Mouse (Mus musculus) liver, embryonic 14.5 days (tissue): ENCODE data around the gene Slc9a3. TPM values are rescaled to one million over a fixed set of nuclear protein-coding genes. Genes with fewer than 3 reads are reported as not detected.

Experiments used
- ATAC-seq: fragments of 200-750 bp; cut with Nextera tagmentation; 2 replicates; pipeline ENCODE4 v1.8.0; 2017; ENCODE audit warnings: moderate number of reproducible peaks, mild to moderate bottlenecking, moderate library complexity; ENCODE audit not compliant: insufficient read depth
- DNase-seq, 3 experiments: peaks; one replicate each; pipeline ENCODE4 v3.0.0-alpha.2; 2012 to 2013; ENCODE audit warnings: low read depth in 3 of 3, low spot score in 3 of 3
- H3K27ac ChIP-seq: fragments of 300-500 bp; sonication (generic); 2 replicates; pipeline ENCODE4 v1.5.1; 2014; ENCODE audit warnings: moderate library complexity, mild to moderate bottlenecking, control low read depth, inconsistent platforms
- H3K27me3 ChIP-seq: fragments of 300-500 bp; sonication (generic); 2 replicates; pipeline ENCODE4 v1.6.1; 2014; ENCODE audit warnings: mild to moderate bottlenecking, low read length, moderate library complexity; ENCODE audit not compliant: control insufficient read depth, insufficient read depth
- H3K36me3 ChIP-seq: fragments of 300-500 bp; sonication (generic); replicated peaks from 2 replicates; pipeline ENCODE4 v1.6.1; 2014; ENCODE audit warnings: low read depth; ENCODE audit not compliant: control insufficient read depth, insufficient read depth
- H3K4me1 ChIP-seq, 2 experiments: fragments of 200-500 bp in 1 of 2; fragments of 300-500 bp in 1 of 2; sonication (generic) in 1 of 2; replicated peaks; 2 replicates each; pipeline ENCODE4 v1.6.1; 2012 to 2014; ENCODE audit warnings: antibody characterized with exemption in 1 of 2, inconsistent platforms in 1 of 2, low read length in 1 of 2; ENCODE audit not compliant: control insufficient read depth in 2 of 2, insufficient read depth in 2 of 2
- H3K4me2 ChIP-seq: fragments of 300-500 bp; sonication (generic); 2 replicates; pipeline ENCODE4 v1.6.1; 2014; ENCODE audit warnings: low read depth, mild to moderate bottlenecking, control low read depth, moderate library complexity
- H3K4me3 ChIP-seq, 2 experiments: fragments of 200-500 bp in 1 of 2; fragments of 300-500 bp in 1 of 2; sonication (generic) in 1 of 2; 2 replicates each; pipeline ENCODE4 v1.5.1; 2012 to 2014; ENCODE audit warnings: low read depth in 2 of 2, low read length in 2 of 2, mild to moderate bottlenecking in 2 of 2, control low read depth in 1 of 2, inconsistent platforms in 1 of 2, moderate library complexity in 1 of 2; ENCODE audit not compliant: insufficient read depth in 1 of 2
- H3K9ac ChIP-seq: fragments of 300-500 bp; sonication (generic); replicated peaks from 2 replicates; pipeline ENCODE4 v1.6.1; 2014; ENCODE audit warnings: mild to moderate bottlenecking, control low read depth, moderate library complexity
- H3K9me3 ChIP-seq: fragments of 300-500 bp; sonication (generic); 2 replicates; pipeline ENCODE4 v1.6.1; 2016; ENCODE audit warnings: low read length, mixed read lengths; ENCODE audit not compliant: control insufficient read depth
- CTCF ChIP-seq: IDR thresholded peaks from 2 replicates; pipeline ENCODE4 v1.5.1; 2016; ENCODE audit warnings: antibody characterized with exemption, low read depth, control low read depth
- EP300 ChIP-seq: IDR thresholded peaks from 2 replicates; pipeline ENCODE4 v1.6.1; 2016; ENCODE audit warnings: antibody characterized with exemption, low read depth
- WGBS: fragments of 180-500 bp; shearing (Covaris S2); extraction: QIAGEN DNeasy Blood & Tissue Kit; methylation state at CpG from one replicate; pipeline ENCODE4 v1.1.7; 2014; ENCODE audit not compliant: insufficient replicate concordance; 5-methylcytosine and 5-hydroxymethylcytosine counted together
- polyA plus RNA-seq, 2 experiments: library from polyadenylated mRNA; depleted of rRNA in 1 of 2; stranded (reverse) in 1 of 2; unstranded in 1 of 2; fragments of >200 nt; fragmentation: Nextera tagmentation in 1 of 2; extraction: Ambion mirVana in 1 of 2; gene quantifications; 2 replicates each; pipeline versions ENCODE4 v1.2.1 to v1.2.3; 2012 to 2014

The Slc9a3 gene
- polyA plus RNA-seq, 2 experiments: not detected

DNA sequence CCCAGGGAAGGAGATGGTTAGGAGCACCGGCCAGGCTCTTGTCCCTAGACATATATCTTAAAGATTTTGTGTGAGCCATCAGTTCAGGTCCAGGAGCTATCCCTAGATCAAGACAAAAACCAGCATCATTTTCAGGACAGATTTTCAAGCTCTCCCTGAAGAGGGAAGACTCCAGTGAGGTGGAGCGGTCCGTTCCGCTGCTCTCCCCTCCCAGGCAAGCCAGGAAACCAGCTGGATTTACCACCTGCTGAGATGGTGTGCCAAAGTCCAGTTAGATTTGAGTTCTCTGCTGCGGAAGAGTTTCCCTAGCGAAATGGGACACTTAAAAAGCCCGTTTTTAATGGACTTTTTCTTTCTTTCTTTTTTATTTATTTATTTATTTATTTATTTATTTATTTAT lies 6.3 kb downstream of the Slc9a3 start:
- no peak overlapping the region for H3K4me3 ChIP-seq
- H3K9me3 ChIP-seq: no peaks in the 10 kb centered on the region
- WGBS: 74% methylated on average over 7 of the region's 7 CpGs
- no peaks in the 10 kb centered on the region for H3K36me3 ChIP-seq
- no peak for ATAC-seq
- no peak overlapping the region for H3K4me2 ChIP-seq
- TF ChIP-seq CTCF (no peak), EP300 (no peak)
- peaks cover 2% of the 10 kb centered on the region; the same call in 1 of the 2 replicates for H3K27me3 ChIP-seq
- DNase-seq: no peak
- H3K9ac ChIP-seq: no peak overlapping the region
- H3K4me1 ChIP-seq: no peaks in the 10 kb centered on the region
- no peak overlapping the region for H3K27ac ChIP-seq

DNA sequence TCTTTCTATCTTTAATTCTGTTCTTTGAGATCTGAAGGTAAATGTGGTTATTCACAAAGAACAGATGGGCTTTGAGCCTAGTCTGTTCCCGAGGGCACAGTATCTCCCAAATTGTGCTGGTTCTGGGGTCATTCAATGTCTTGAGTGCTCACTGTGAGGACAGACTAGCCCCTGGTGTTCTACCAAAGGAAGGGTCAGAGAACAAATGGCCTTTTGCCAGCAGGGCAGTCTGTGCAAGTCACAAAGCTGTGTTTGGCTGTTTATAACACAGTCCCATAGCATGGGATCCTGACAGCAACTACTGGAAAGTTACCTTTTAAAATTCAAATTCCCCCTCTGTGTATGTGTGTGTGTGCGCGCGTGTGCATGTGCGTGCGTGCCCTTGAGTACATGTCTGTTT lies 8.7 kb downstream of the Slc9a3 start:
- no peak for ATAC-seq
- no peak overlapping the region for H3K4me2 ChIP-seq
- H3K36me3 ChIP-seq: no peaks in the 10 kb centered on the region
- no peak for DNase-seq
- no peak overlapping the region for H3K27ac ChIP-seq
- no peaks in the 10 kb centered on the region for H3K27me3 ChIP-seq
- no peaks in the 10 kb centered on the region for H3K4me1 ChIP-seq
- no peak overlapping the region for H3K9ac ChIP-seq
- no peak overlapping the region for H3K4me3 ChIP-seq
- TF ChIP-seq EP300 (no peak), CTCF (no peak)
- H3K9me3 ChIP-seq: no peaks in the 10 kb centered on the region
- WGBS: 80% methylated on average over 6 of the region's 6 CpGs

DNA sequence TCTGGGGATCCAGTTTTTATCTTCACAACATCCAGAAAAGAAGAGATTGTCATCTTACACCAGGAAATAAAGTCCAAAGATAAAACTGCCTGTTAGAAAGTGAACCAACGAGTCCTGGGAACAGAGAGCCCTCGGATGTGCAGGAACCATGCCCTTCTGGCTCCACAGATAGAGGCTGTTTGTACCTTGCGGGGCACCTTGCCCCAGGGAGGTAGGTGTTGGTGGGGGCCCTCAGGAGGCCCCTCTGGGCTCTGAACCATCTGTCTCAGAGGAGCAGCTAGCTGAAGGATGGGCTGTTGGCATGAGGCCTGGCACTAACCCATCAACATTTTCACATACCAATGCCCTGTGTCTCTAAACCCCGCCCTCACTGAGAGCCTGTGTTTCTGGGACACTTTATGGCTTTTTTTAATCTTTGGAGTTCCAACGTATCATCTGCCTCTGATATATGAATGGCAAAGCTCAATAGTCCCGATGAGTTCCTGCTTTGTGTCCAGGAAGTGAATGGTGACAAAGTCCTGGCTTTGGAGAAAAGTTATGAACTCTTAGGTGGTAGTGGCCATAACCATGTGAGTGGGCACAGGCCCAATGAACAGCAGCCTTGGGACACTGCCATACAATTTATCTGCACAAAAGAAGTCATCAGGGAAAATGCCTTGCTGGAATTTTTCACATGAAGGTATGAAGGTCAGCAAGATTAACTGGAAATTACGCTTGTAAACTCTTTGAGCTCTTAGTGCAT lies 17.8 kb downstream of the Slc9a3 start:
- Histone ChIP-seq H3K36me3 (no peaks in the 10 kb centered on the region), H3K4me1 (no peaks in the 10 kb centered on the region), H3K9me3 (no peaks in the 10 kb centered on the region), H3K27me3 (no peaks in the 10 kb centered on the region), H3K9ac (no peak overlapping the region), H3K4me3 (no peak overlapping the region), H3K4me2 (no peak overlapping the region), H3K27ac (no peak overlapping the region)
- WGBS: 58% methylated on average over 7 of the region's 7 CpGs
- no peak for ATAC-seq
- no peak for DNase-seq
- TF ChIP-seq CTCF (no peak), EP300 (no peak)

DNA sequence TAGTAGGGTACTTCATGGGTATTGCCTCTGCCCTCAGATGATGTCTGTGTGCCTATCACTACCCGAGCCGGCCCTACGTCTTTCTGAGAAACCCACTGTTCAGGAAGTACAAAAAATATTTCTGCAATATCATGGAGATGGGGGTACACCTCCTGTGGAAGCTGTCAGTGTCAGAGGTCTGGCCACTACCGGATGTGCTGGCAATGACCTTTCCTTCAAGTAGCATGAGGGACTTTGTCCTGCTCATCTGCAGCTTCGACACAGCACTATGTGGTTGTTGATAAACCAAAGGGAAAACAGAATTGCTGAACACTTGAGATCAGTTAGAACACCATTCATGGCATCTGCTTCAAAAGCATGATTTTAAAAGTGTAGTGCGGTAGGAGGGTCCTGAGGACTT lies 19.5 kb downstream of the Slc9a3 start:
- 72% methylated on average over 6 of the region's 6 CpGs for WGBS
- no peak overlapping the region for H3K4me3 ChIP-seq
- H3K9me3 ChIP-seq: no peaks in the 10 kb centered on the region
- no peak for ATAC-seq
- no peaks in the 10 kb centered on the region for H3K4me1 ChIP-seq
- no peak overlapping the region for H3K9ac ChIP-seq
- H3K36me3 ChIP-seq: no peaks in the 10 kb centered on the region
- H3K4me2 ChIP-seq: no peak overlapping the region
- no peak overlapping the region for H3K27ac ChIP-seq
- TF ChIP-seq EP300 (no peak), CTCF (no peak)
- DNase-seq: no peak
- H3K27me3 ChIP-seq: no peaks in the 10 kb centered on the region

DNA sequence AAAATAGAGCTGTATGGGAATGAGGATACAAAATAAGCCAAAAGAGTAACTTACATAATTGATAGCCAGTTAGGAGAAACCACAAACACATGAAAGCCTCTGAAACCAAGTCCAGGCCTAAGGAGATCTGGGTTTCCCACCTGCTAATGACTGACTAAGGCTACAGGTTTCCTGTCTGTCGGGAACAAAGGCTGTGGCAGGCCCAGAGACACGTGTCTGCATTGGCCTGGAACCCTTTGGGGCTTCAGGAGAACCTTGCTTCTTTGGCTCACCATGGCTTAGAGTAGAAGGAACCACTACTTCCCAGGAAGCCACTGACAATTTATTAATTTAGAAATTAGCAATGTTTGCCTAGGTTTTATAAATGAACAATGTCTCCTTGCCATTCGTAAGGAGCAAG lies 22.0 kb downstream of the Slc9a3 start:
- Histone ChIP-seq H3K4me3 (no peak overlapping the region), H3K36me3 (no peaks in the 10 kb centered on the region), H3K9me3 (no peaks in the 10 kb centered on the region), H3K27me3 (no peaks in the 10 kb centered on the region), H3K9ac (no peak overlapping the region), H3K4me2 (no peak overlapping the region), H3K27ac (no peak overlapping the region), H3K4me1 (peaks cover 0 to 3% of the 10 kb centered on the region in 2 experiments; a peak in 1 of 4 replicates)
- ATAC-seq (no peak), DNase-seq (no peak)
- TF ChIP-seq EP300 (no peak), CTCF (no peak)
- WGBS: 42% methylated on average over 3 of the region's 3 CpGs
